Mouse (Mus musculus) liver, adult 2 months (tissue): ENCODE measurements at regions not wholly inside any gene's neighbourhood (a gene's known extent, or its start where the extent isn't known, plus 50 kb on each side); places are given as distances from the start of the nearest gene placed in this dataset.

Experiments
- CTCF ChIP-seq: fragments of 200-500 bp; IDR thresholded peaks from 2 replicates; pipeline ENCODE4 v1.5.1; 2011; ENCODE audit warnings: low read depth, low read length, control low read depth
- POLR2A ChIP-seq: fragments of 200-500 bp; IDR thresholded peaks from 2 replicates; pipeline ENCODE4 v1.6.1; 2011; ENCODE audit warnings: low read length, control low read depth; ENCODE audit not compliant: insufficient read depth; ENCODE audit errors: extremely low read depth

DNA sequence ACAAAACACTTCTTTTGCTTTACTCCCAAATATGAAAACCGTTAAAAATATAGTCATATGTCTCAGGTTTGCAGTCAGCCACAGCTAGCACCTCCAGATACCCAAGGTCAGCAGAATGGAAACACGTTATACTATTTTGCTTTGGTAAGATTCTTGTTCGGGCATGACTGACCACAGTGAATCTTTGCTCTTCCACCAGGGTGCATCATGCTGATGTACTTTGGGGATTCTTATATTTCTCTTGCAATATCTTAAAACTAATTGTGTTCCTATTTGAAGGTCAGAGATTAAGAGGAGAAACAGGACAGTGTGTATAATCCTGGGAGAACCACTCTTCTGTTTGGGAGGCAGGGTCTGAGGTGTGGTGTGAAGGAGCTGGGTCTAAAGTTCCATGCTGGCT is 481.7 kb downstream of the Hace1 start:
- TF ChIP-seq CTCF (no peak), POLR2A (no peak)
